Mouse (Mus musculus) bone marrow macrophage, adult 2 months (primary cell): Measurements from ENCODE around the gene Stard10.

Source experiments
- CTCF ChIP-seq: IDR thresholded peaks from 2 replicates; pipeline ENCODE4 v1.5.1; 2012; ENCODE audit warnings: low read depth, mild to moderate bottlenecking, low read length, moderate library complexity
- POLR2A ChIP-seq: IDR thresholded peaks from 2 replicates; pipeline ENCODE4 v1.6.1; 2012; ENCODE audit warnings: mild to moderate bottlenecking, low read depth, low read length, borderline replicate concordance

DNA sequence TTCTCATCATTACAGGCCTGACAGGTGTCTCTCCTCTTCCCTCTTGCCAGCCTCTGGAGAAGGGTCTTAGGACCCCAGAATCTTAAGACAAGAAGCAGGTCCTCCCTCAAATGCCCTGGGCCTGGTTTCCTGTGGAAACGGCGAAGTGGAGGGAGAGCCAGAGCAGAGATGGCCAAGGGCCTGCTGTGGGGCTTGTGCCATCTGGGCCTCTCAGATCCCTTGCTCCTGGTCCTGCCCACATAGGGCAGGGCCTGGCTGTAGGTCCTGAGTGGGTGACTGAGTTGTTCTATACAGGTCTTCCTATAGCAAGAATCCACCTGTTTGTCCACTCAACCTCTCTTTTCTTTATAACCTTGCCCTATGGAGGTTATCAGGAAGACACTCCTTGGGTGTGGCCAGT lies 18.3 kb downstream of the Stard10 start:
- TF ChIP-seq CTCF: no peak
- no peak for TF ChIP-seq POLR2A
